Mouse (Mus musculus): ENCODE measurements around the gene Sec61a2.

DNA sequence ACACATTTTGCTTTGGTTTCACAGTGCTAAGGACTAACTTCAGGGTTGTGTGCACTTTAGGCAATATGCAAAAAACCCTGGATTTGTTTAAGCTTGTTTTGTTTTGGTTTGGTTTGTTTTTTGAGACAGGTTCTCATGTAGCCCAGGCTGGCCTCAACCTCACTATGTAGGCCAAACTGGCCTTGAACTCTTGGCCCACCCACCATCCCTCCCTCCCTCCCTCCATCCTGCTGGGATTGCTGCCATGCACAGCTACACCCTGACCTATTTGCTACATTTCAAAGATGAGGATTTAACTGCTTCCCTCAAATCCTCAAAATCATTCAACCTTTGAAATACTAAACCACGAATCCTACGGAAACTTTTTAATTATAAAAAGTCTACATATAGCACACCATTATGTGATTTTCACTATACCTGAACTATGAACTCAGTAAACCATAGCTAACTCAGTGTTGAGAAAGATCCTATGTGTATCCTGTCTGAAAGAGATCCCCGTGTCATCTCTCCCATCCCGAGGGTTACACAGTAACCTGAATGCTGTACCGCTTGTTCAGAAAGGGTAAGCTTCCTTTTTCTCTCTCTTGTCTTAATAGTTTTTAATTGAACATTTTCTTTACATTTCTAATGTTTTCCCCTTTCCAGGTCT, 69.8 kb downstream of the Sec61a2 start:
- TF ChIP-seq CTCF (IDR thresholded peaks at IDR 0.05; ENCODE audit: borderline replicate concordance, insufficient read depth, low read length) (no peak), POLR2A (IDR thresholded peaks at IDR 0.05; ENCODE audit: low read depth, low read length) (no peak)
